Mouse (Mus musculus) left cerebral cortex, postnatal 4 days (tissue): ENCODE results near the gene Abcb8. TPM values are rescaled to one million over a fixed set of nuclear protein-coding genes. Genes with fewer than 3 reads are reported as not detected.

ENCODE experiments used
- DNase-seq: peaks from one replicate; pipeline ENCODE4 v3.0.0-alpha.2; 2022
- intact Hi-C: fragments of 180-260 bp; cut with DNase I; formaldehyde crosslinking; loops from one replicate; pipeline ENCODE4 v1.15.1; 2025
- total RNA-seq, 2 experiments: library from RNA; stranded (reverse); gene quantifications; 2 replicates each; pipeline ENCODE4 v1.2.3; 2021

Gene Abcb8
- total RNA-seq, 2 experiments from 2014 or later, result 44.5 to 53.6 TPM

DNA sequence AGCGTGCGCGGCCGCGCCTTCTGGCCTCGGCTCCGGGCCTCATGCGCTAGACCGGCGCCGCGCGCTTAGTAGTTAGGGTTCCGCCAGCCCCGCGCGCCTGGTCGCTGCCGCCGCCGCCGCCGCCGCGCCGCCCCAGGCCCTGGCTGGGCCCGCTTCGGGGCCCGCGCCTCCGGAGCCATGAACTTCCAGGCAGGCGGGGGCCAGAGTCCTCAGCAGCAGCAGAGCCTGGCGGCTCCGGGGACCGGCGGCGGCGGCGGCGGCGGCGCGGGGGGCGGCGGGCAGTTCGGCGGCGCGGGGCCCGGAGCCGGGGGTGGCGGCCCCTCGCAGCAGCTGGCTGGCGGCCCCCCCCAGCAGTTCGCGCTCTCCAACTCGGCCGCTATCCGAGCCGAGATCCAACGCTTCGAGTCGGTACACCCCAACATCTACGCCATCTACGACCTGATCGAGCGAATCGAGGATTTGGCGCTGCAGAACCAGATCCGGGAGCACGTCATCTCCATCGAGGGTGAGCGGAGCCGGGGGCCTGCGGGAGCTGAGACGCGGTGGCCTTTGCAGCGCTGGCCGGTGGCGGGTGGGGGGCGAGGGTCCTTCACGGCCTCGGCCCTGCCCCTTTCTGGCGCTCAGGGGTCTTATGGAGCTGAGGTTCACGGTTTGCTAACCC, 58.7 kb downstream of the Abcb8 start, which contains the start of gene Agap3:
Agap3 (plus strand) TSS at position 148 of the 661 bp plus-strand sequence.
- DNase-seq, result no peak
- intact Hi-C loops, result no loop called here

DNA sequence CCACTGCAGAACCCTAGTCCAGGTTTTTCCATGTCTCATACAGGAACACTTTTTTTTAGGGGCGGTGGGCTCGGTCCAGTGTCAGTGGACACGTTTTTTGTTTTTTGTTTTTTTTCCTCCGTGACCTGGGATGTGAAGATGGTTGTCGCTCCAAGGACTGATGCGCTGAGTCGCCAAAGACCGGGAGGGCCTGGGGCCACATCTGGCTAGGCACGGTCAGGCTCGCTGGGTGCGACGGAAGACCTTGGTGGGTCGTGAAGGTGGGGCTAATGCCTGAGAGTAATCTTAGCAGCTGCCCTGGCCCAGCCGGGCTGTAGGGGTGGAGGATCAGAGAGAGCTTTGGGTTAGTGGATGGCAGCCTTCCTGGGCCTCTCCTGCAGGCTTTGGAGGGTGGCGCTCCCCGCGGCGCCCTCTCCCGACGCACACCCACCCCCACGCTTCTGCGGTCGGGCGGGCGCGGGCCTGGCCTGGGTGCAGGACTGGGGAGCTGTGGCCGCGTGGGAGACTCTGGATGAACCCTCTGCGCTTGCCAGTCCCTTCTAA, 59.3 kb downstream of the Abcb8 start:
- intact Hi-C loops, result no loop called here
- DNase-seq, result no peak

DNA sequence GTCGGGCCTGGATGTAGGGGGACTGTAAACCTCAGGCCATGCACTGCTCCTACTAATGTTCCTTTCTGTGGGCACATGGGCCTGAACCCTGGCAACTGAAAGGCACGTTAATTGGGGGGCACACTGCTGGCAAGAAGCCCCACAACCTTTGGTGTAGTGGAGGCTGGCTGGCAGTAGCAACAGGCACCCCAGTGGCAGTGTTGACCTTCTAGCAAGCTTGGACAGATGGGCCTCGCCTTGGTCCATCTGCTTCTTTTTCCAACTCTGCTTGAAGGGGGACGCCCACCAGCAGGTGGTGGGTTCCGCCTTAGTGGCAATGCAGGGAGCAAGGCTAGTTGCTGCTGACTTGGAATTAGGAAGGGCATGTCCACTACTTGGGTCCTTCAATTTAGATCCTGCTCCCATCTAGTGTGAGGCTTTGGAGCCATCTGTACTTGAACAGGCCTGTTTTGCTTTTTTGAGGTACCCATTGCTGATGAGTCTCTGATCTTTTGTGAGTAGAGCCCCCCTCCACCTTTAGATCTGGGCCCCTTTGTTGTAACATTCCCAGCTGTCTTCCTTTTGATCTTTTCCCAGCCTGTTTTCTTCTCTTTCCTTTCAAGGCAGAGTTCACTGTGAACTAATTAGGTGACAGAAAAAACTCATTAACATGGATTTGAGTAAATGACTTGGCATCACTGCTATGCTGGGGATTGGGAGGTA, 60.0 kb downstream of the Abcb8 start:
- peak; percentile 83 for DNase-seq
- intact Hi-C loops, result no loop called here

DNA sequence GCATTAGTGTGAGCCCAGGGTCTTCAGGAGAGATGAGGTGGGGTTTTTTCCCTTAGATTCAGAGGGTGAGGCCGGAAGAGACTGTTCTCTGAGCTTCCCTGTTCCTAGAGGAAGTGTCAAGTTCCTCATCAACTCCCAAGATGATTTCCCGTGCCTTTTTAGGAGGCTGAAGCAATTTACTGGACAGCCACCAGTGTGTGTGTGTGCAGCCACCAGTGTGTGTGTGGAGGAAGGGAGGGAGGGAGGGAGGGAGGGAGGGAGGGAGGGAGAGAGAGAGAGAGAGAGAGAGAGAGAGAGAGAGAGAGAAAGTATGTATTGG, 60.5 kb downstream of the Abcb8 start:
- intact Hi-C loops, result no loop called here
- DNase-seq, result no peak

DNA sequence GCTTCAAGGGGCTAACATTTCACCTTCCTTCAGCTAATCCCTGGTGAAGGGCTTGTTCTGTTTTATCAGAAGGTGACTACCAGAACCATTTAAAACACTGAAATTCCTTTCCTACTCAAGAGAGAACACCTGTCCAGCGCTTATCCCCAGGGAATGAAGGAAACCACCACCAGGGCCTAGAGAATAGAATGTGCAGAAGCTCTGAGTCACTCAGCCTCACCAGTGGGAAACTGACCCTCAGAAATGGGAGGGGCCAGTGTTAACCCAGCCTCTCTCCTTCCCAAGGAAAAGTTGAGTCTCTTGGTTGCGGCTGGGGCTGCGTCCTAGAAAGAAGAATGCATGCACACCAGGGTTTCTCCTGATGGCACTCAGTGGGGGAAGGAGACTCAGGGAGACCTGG, 61.6 kb downstream of the Abcb8 start:
- intact Hi-C loops, result no loop called here
- no peak for DNase-seq

DNA sequence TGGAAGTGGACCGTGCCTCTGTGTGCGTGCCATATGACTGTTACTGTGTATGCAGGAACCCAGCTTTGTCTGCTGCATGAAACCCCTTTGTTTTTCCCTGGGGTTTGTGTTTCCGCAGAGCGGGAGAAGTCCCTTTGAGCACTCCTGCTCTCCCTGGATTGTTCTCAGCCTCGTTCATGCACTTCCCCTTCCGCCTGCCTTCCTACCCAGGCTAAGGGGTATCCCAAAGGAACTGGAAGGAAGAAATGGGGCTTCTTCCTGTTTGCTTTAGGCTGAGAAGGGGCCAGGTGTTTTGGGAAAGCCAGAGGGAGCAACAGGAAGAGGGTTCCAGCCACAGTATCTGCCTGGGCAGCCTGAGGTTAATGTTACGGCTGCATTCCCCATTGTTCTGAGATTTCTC, 62.1 kb downstream of the Abcb8 start:
- DNase-seq, result no peak
- intact Hi-C loops, result no loop called here

Other genes with a start within 250 kb of the Abcb8 start
- gene Nupl2, start 228.7 kb upstream of the Abcb8 start, total RNA-seq, result 10 to 100 TPM in 1 of 2 experiments, 1 to 10 TPM in 1; 9.7 to 11.3 TPM
- gene Kcnh2, start 42.1 kb upstream of the Abcb8 start, total RNA-seq, result 10 to 100 TPM; 16.4 to 21.2 TPM
- gene Nos3, start 28.9 kb upstream of the Abcb8 start, total RNA-seq, result 10 to 100 TPM; 10.0 to 10.2 TPM
- 1 to 10 TPM; 6.4 to 8.1 TPM for gene Atg9b, start 1.5 kb upstream of the Abcb8 start, total RNA-seq
- not detected for gene Asic3, start 19.7 kb downstream of the Abcb8 start, total RNA-seq
- gene Cdk5, start 29.9 kb downstream of the Abcb8 start, total RNA-seq, result 100 to 1,000 TPM; 122 to 132 TPM
- gene Slc4a2, start 30.2 kb downstream of the Abcb8 start, total RNA-seq, result 10 to 100 TPM; 26.9 to 30.4 TPM
- gene Fastk, start 51.6 kb downstream of the Abcb8 start, total RNA-seq, result 10 to 100 TPM; 82.6 to 83.4 TPM
- 10 to 100 TPM; 30.1 to 31.1 TPM for gene Tmub1, start 54.2 kb downstream of the Abcb8 start, total RNA-seq
- gene Agap3, start 58.5 kb downstream of the Abcb8 start, total RNA-seq, result 100 to 1,000 TPM; 472 to 479 TPM
- gene Gbx1, start 133.5 kb downstream of the Abcb8 start, total RNA-seq, result 1 to 10 TPM in 1 of 2 experiments, not detected in 1; 1.2 TPM
- gene Asb10, start 147.3 kb downstream of the Abcb8 start, total RNA-seq, result under 1 TPM in 1 of 2 experiments, not detected in 1; 0.60 TPM
- not detected for gene 4931409K22Rik, start 163.1 kb downstream of the Abcb8 start, total RNA-seq
- gene Abcf2, start 183.8 kb downstream of the Abcb8 start, total RNA-seq, result 10 to 100 TPM; 52.9 to 54.7 TPM
- 10 to 100 TPM; 28.7 to 33.7 TPM for gene Chpf2, start 193.1 kb downstream of the Abcb8 start, total RNA-seq
- 100 to 1,000 TPM; 179 to 183 TPM for gene Smarcd3, start 230.7 kb downstream of the Abcb8 start, total RNA-seq